Mouse (Mus musculus) layer of hippocampus, adult 8-10 months (tissue): ENCODE results near the gene Hadhb. TPM values are rescaled to one million over a fixed set of nuclear protein-coding genes. Genes with fewer than 3 reads are reported as not detected.
"Not testable (repeated sequence)": the region's sequence is repeated elsewhere in the genome, so short reads cannot be mapped to it uniquely, and the experiment has no call there.

Experiments used
- DNase-seq, 2 experiments: peaks; one replicate each; pipeline ENCODE4 v3.0.0; 2022; ENCODE audit warnings: low spot score in 2 of 2
- total RNA-seq, 4 experiments: library from RNA; stranded (reverse); gene quantifications; 2 replicates each; pipeline ENCODE4 v1.2.4; 2022

The Hadhb gene
- total RNA-seq, 4 experiments from 2014 or later, result 85.7 to 106 (median 100) TPM

- DNase-seq, result no peak
Observed at GRCm38 (mm10) chr5:30172931-30173692, 18.1 kb downstream of the Hadhb start.

- DNase-seq, result no peak
Observed at GRCm38 (mm10) chr5:30175811-30176210, 20.8 kb downstream of the Hadhb start.

DNA sequence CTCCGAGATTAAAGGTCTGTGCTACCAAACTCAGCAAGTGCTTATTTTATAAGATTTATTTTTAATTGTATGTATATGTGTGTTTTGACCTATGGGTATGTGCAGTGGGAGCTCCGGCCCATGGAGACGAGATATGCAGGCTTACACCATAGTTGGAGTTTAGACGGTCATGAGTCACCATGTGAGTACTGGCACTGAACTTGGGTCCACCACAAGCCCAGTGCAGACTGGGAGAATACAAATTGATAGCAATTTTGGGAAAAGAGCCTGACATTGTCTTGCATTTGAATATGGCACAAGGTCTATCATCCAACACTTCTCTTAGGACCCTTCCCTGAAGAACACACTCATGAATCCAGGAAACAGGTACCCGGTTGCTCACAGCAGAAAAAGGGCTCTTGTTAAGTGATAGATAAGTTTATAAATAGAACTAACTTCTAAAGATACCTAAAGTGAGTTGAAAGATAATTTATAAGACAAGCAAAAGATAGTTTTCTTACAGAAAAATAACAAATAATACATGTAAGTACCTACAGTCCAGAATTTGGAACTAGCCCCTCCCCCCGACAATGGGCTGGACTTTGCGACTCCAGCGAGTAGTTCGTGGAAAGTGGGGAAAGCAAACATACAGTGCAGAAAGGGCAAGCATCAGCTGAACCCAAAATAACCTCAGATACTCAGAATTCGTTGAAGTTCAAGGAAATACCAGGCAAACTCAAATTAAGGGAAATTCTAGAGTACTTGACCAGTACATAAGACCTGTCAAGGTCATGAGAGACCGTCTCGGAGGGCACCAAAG lies 32.8 kb downstream of the Hadhb start:
- DNase-seq, result no peak

DNA sequence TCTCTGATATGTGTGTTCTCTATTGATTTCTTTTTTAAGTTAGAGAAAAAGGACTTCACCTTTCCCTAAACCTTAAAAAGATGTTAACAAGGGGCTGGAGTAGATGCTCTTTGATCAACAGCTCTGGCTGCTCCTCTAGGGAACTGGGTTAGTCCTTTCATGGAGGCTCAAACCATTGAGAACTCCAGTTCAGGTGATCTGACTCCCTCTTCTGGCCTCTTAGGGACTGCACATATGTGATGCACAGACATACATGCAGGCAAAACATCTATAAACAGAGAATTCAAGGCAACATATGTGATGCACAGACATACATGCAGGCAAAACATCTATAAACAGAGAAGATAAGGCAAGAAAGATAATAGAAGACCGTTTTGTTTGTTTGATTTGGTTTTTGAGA lies 37.4 kb downstream of the Hadhb start:
- DNase-seq, result no peak

DNA sequence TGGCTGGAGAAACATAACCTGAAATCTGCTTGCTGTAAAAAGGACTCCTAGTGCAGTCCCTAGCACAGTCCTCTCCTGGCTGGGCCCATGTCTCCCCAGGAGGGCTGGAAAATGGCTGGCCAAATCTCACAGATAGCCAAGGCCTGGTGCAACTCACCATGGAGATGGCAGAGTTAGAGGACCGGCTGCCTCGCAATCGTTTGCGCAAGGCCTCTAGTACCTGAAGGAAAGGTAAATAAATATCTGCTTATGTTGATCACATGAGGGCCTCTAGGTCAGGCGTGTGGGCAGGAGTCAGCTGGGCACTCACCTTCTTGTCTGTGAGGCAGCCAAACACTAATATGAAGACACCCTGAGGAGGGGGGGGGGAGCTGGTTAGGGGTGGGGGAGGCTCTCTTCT lies 40.3 kb downstream of the Hadhb start:
- DNase-seq, result no peak

- DNase-seq, result no peak
Observed at GRCm38 (mm10) chr5:30198257-30198656, 43.2 kb downstream of the Hadhb start.

- DNase-seq, result peak in 1 of 2 experiments; percentile 28
Observed at GRCm38 (mm10) chr5:30201521-30201920, 46.5 kb downstream of the Hadhb start.

DNA sequence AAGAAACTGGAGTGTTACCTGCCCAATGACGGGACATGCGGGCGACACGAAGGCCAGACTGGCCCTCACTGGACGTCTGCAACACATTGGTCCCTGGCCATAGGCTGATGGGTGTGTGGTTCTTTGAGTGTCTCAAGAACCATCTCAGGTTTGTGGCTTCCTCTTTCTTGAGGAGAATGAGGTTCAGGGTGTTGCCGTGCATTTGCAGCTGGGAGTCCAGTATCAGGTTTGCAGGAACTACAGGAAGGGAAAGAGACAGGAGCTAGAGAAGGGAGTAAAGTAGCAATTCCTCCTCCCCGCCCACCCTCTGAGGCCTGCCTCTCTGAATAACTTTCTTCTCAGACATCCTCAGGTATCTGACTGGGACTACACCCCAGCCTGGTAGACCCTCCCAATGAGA lies 47.2 kb downstream of the Hadhb start:
- no peak for DNase-seq

DNA sequence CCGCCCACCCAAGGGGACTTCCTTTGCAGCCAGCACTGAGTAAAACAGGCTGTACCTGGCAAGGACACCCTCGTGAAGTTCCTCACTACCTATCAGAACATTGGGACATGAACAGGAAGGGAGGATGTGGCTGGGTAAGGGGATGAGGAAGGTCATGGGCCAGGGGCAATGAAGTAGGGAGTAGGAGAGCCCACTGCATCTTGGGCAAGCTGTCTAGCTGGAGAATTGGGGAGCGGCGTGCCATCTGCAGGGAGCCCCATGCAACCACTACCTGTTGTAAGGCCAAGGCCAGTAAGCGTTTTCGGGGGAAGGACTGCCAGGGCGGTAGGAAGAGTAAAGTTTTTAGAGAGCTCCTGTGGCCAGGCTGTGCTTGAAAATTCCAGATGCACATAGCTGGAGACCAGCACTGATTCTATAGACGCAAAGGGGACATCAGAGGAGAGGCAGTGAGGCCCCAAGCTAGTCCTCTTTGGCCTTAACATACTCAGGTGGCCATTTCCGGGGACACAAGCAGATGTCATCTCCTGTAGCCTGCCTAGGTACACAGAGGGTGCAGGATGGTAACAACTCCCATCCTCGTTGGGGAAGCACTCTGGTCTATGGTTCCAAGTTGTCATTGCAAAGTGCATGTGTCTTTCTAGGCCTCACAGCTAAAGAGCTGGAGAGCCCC lies 48.3 kb downstream of the Hadhb start:
- no peak for DNase-seq

GRCm38 (mm10) chr5:30204441-30204840 lies 49.4 kb downstream of the Hadhb start:
- no peak for DNase-seq

- DNase-seq, result no peak
Observed at GRCm38 (mm10) chr5:30205034-30205433, 50.0 kb downstream of the Hadhb start.

DNA sequence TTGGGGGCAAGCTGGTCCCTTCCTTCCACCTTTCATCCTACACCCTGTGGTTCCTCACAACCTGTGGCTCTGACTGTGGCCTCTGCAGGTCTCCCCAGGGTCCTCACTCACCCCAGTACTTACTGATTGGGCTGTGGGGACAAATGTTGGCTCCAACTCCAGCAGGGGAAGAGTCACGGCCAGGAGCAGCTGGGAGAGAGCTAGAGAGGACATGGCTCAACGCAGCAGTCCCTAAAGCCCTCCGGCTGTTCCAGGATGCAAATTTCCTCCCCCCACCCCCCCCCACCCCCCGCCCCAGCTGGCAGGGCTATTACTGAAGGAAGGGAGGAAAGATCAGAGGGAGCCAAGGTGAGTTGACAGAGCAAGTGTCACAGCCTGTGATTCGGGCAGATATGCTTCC lies 50.4 kb downstream of the Hadhb start, which contains the start of gene Adgrf3:
Gene Adgrf3, minus strand, starts transcription at position 230 of the 400 bp plus-strand sequence.
- DNase-seq, result no peak

- DNase-seq, result no peak
Observed at GRCm38 (mm10) chr5:30207276-30207675, 52.2 kb downstream of the Hadhb start.

DNA sequence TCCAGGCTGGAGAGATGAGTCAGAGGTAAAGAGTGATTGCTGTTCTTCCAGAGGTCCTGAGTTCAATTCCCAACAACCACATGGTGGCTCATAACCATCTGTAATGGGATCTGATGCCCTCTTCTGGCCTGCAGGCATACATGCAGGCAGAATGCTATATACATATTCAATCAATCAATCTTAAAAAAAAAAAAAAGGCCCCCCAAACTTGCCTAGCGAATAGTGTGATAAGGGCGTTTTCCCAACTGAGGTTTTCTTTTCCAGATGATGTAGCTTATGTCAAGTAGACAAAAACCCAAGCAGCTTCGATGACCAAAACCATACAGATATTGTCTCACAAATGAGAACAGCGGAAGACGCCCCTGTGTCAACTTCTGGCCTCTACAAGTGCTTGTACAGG lies 55.7 kb downstream of the Hadhb start:
- DNase-seq, result not testable (repeated sequence)

- DNase-seq, result peak in 1 of 2 experiments; percentile 69
Observed at GRCm38 (mm10) chr5:30214889-30215288, 59.8 kb downstream of the Hadhb start.

GRCm38 (mm10) chr5:30215970-30216369 lies 60.9 kb downstream of the Hadhb start:
- DNase-seq, result no peak

GRCm38 (mm10) chr5:30219715-30220114 lies 64.7 kb downstream of the Hadhb start:
- DNase-seq, result no peak

DNA sequence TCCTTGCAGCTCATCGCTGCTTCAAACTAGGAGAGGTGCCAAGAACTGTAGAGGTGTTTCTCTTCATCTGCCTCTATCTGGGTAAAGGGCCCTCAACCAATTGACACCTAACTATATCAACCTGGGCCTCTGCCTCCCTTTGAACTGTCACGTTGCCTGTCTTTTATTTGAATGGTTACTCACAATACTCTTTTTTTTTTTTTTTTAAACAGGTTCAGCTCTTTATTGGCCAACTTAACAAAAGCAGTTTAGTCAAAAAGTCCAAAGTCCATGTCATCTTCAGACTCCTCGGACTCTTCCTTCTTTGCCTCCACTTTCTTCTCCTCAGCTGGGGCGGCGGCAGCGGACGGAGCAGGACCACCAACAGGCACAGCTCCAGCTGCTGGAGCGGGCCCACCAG lies 65.6 kb downstream of the Hadhb start:
- no peak for DNase-seq

DNA sequence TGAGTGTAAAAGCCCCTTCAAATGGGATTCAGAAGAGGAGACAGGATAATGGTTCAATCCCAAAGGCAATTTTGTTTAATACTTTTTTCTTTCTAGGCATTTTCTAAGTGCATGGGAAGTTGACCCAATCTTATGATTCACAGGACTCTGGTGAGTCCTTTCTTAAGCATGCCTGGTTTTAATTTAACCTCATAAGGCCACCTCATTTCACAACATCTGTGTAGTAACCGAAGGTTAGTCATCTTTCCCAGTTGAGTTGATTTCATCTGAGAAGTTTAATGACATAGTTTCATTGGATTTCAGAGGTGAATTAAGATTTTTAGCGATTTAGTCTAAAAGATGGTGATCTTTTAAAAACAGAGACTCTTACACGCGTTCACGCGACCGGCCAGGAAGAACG lies 67.6 kb downstream of the Hadhb start:
- no peak for DNase-seq

DNA sequence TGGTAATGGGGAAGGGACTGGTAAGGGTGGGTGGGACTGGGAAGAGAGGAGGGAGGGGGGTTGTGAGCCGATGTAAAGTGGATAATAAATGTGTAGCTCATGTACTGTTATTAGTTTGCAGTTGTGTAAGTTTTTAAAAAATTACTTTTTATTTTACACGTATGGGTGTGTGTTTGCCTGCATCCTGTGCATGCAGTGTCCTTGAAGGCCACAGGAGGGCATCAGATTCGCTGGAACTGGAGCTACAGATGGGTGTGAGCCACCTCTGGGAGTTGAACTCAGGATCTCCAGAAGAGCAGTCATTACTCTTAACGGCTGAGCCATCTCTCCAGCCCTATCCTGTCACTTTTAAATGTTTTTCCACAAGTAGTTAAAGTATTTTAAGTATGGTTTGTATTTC lies 75.9 kb downstream of the Hadhb start:
- DNase-seq, result no peak

GRCm38 (mm10) chr5:30231891-30232270 lies 76.8 kb downstream of the Hadhb start:
- DNase-seq, result no peak
